Mouse (Mus musculus) kidney, embryonic 15.5 days (tissue): ENCODE results near the gene Camkmt. TPM values are rescaled to one million over a fixed set of nuclear protein-coding genes. Genes with fewer than 3 reads are reported as not detected.

Source experiments
- ATAC-seq: fragments of 200-750 bp; cut with Nextera tagmentation; replicated peaks from 2 replicates; pipeline ENCODE4 v1.8.0; 2017; ENCODE audit warnings: moderate TSS enrichment; ENCODE audit not compliant: low FRiP score
- H3K27ac ChIP-seq: fragments of 300-500 bp; sonication (generic); 2 replicates; pipeline ENCODE4 v1.5.1; 2015; ENCODE audit warnings: mild to moderate bottlenecking, inconsistent platforms
- H3K27me3 ChIP-seq: fragments of 300-500 bp; sonication (generic); 2 replicates; pipeline ENCODE4 v1.6.1; 2015; ENCODE audit warnings: inconsistent platforms
- H3K36me3 ChIP-seq: fragments of 300-500 bp; sonication (generic); 2 replicates; pipeline ENCODE4 v1.6.1; 2015; ENCODE audit warnings: inconsistent platforms
- H3K4me1 ChIP-seq: fragments of 300-500 bp; sonication (generic); 2 replicates; pipeline ENCODE4 v1.6.1; 2015; ENCODE audit warnings: inconsistent platforms
- H3K4me2 ChIP-seq: fragments of 300-500 bp; sonication (generic); 2 replicates; pipeline ENCODE4 v1.6.1; 2015; ENCODE audit warnings: moderate library complexity, mild to moderate bottlenecking, inconsistent platforms
- H3K4me3 ChIP-seq: fragments of 300-500 bp; sonication (generic); replicated peaks from 2 replicates; pipeline ENCODE4 v1.5.1; 2015; ENCODE audit warnings: mild to moderate bottlenecking, inconsistent platforms
- H3K9ac ChIP-seq: fragments of 300-500 bp; sonication (generic); 2 replicates; pipeline ENCODE4 v1.6.1; 2015; ENCODE audit warnings: mild to moderate bottlenecking, inconsistent platforms
- H3K9me3 ChIP-seq: fragments of 300-500 bp; sonication (generic); replicated peaks from 2 replicates; pipeline ENCODE4 v1.6.1; 2016; ENCODE audit warnings: inconsistent platforms
- WGBS: fragments of 180-500 bp; shearing (Covaris S2); methylation state at CpG from one replicate; pipeline ENCODE4 v1.1.7; 2015; ENCODE audit warnings: mixed read lengths; 5-methylcytosine and 5-hydroxymethylcytosine counted together
- polyA plus RNA-seq: library from polyadenylated mRNA; unstranded; fragments of >200 nt; fragmentation: Nextera tagmentation; extraction: Ambion mirVana; gene quantifications from 2 replicates; pipeline ENCODE4 v1.2.1, GENCODE M21; 2015

The Camkmt gene
- polyA plus RNA-seq, 1 experiment from 2014 or later, result 13.8 TPM

GRCm38 (mm10) chr17:85071088-85071775 is 19.1 kb upstream of the Camkmt start:
- ATAC-seq, result no peak
- no peaks in the 10 kb centered on the region; the same call in 1 of the 2 replicates for H3K4me1 ChIP-seq
- no peaks in the 10 kb centered on the region for H3K9me3 ChIP-seq
- H3K36me3 ChIP-seq, result peaks cover 72% of the 10 kb centered on the region
- H3K27ac ChIP-seq, result no peak overlapping the region
- no peak overlapping the region for H3K4me3 ChIP-seq
- H3K4me2 ChIP-seq, result no peak overlapping the region
- H3K9ac ChIP-seq, result no peak overlapping the region
- no peaks in the 10 kb centered on the region for H3K27me3 ChIP-seq
- 89% methylated on average over 8 of the region's 8 CpGs for WGBS

GRCm38 (mm10) chr17:85072383-85072782 is 18.0 kb upstream of the Camkmt start:
- 59% methylated on average over 11 of the region's 11 CpGs for WGBS
- H3K4me3 ChIP-seq, result no peak overlapping the region
- peak overlapping the region; percentile 30; the same call in 1 of the 2 replicates for H3K27ac ChIP-seq
- no peaks in the 10 kb centered on the region for H3K9me3 ChIP-seq
- no peaks in the 10 kb centered on the region; the same call in 1 of the 2 replicates for H3K4me1 ChIP-seq
- no peak overlapping the region for H3K9ac ChIP-seq
- no peak for ATAC-seq
- H3K4me2 ChIP-seq, result no peak overlapping the region
- peaks cover 73% of the 10 kb centered on the region for H3K36me3 ChIP-seq
- H3K27me3 ChIP-seq, result no peaks in the 10 kb centered on the region

- Histone ChIP-seq H3K36me3 (peaks cover 72% of the 10 kb centered on the region), H3K9ac (no peak overlapping the region), H3K9me3 (no peaks in the 10 kb centered on the region), H3K27ac (no peak overlapping the region), H3K4me1 (no peaks in the 10 kb centered on the region; the same call in 1 of the 2 replicates), H3K27me3 (no peaks in the 10 kb centered on the region), H3K4me2 (no peak overlapping the region), H3K4me3 (no peak overlapping the region)
- WGBS, result 70% methylated on average over 7 of the region's 7 CpGs
- ATAC-seq, result no peak
These were observed 17.1 kb upstream of the Camkmt start for GRCm38 (mm10) chr17:85073214-85073613.

GRCm38 (mm10) chr17:85074083-85074482 is 16.3 kb upstream of the Camkmt start:
- peaks cover 73% of the 10 kb centered on the region for H3K36me3 ChIP-seq
- no peak overlapping the region for H3K4me3 ChIP-seq
- no peaks in the 10 kb centered on the region for H3K27me3 ChIP-seq
- no peak overlapping the region for H3K27ac ChIP-seq
- ATAC-seq, result no peak
- no peak overlapping the region for H3K9ac ChIP-seq
- no peaks in the 10 kb centered on the region; the same call in 1 of the 2 replicates for H3K4me1 ChIP-seq
- WGBS, result 95% methylated on average over 4 of the region's 4 CpGs
- H3K4me2 ChIP-seq, result no peak overlapping the region
- no peaks in the 10 kb centered on the region for H3K9me3 ChIP-seq

- H3K9ac ChIP-seq, result no peak overlapping the region
- no peak overlapping the region for H3K4me2 ChIP-seq
- no peak overlapping the region for H3K27ac ChIP-seq
- H3K27me3 ChIP-seq, result no peaks in the 10 kb centered on the region
- H3K36me3 ChIP-seq, result peaks cover 67% of the 10 kb centered on the region
- no peaks in the 10 kb centered on the region for H3K9me3 ChIP-seq
- ATAC-seq, result no peak
- H3K4me3 ChIP-seq, result no peak overlapping the region
- 95% methylated on average over 3 of the region's 3 CpGs for WGBS
- no peaks in the 10 kb centered on the region for H3K4me1 ChIP-seq
These were observed 11.1 kb upstream of the Camkmt start for GRCm38 (mm10) chr17:85079276-85079675.

- Histone ChIP-seq H3K4me1 (no peaks in the 10 kb centered on the region), H3K27ac (no peak overlapping the region), H3K9ac (no peak overlapping the region), H3K9me3 (no peaks in the 10 kb centered on the region), H3K36me3 (peaks cover 54% of the 10 kb centered on the region), H3K27me3 (no peaks in the 10 kb centered on the region), H3K4me3 (no peak overlapping the region), H3K4me2 (no peak overlapping the region)
- WGBS, result 95% methylated on average over 11 of the region's 11 CpGs
- ATAC-seq, result no peak
These were observed 9.6 kb upstream of the Camkmt start for GRCm38 (mm10) chr17:85080781-85081180.

GRCm38 (mm10) chr17:85085335-85085734 is 5.0 kb upstream of the Camkmt start:
- Histone ChIP-seq H3K9me3 (no peaks in the 10 kb centered on the region), H3K4me3 (no peak overlapping the region), H3K36me3 (peaks cover 21% of the 10 kb centered on the region), H3K9ac (no peak overlapping the region), H3K27ac (no peak overlapping the region), H3K27me3 (no peaks in the 10 kb centered on the region), H3K4me1 (peaks cover 10% of the 10 kb centered on the region), H3K4me2 (no peak overlapping the region)
- no peak for ATAC-seq
- 86% methylated on average over 2 of the region's 2 CpGs for WGBS

GRCm38 (mm10) chr17:85086501-85086900 is 3.9 kb upstream of the Camkmt start:
- Histone ChIP-seq H3K4me1 (peaks cover 13% of the 10 kb centered on the region), H3K9ac (no peak overlapping the region), H3K27ac (no peak overlapping the region), H3K4me2 (no peak overlapping the region), H3K9me3 (no peaks in the 10 kb centered on the region), H3K36me3 (peaks cover 11% of the 10 kb centered on the region), H3K4me3 (no peak overlapping the region), H3K27me3 (no peaks in the 10 kb centered on the region)
- whole genome bisulfite sequencing, result 82% methylated on average over 1 of the region's 1 CpGs
- no peak for ATAC-seq

- 92% methylated on average over 5 of the region's 5 CpGs for WGBS
- Histone ChIP-seq H3K4me2 (no peak overlapping the region), H3K9ac (no peak overlapping the region), H3K4me3 (no peak overlapping the region), H3K4me1 (peaks cover 15% of the 10 kb centered on the region), H3K27me3 (no peaks in the 10 kb centered on the region), H3K9me3 (no peaks in the 10 kb centered on the region), H3K36me3 (peaks cover 5% of the 10 kb centered on the region), H3K27ac (no peak overlapping the region)
- ATAC-seq, result no peak
These were observed 2.8 kb upstream of the Camkmt start for GRCm38 (mm10) chr17:85087591-85087990.

- WGBS, result 92% methylated on average over 11 of the region's 11 CpGs
- H3K9ac ChIP-seq, result no peak overlapping the region
- H3K4me1 ChIP-seq, result peaks cover 15% of the 10 kb centered on the region
- no peaks in the 10 kb centered on the region for H3K9me3 ChIP-seq
- H3K4me2 ChIP-seq, result no peak overlapping the region
- no peak for ATAC-seq
- no peak overlapping the region for H3K4me3 ChIP-seq
- H3K36me3 ChIP-seq, result no peaks in the 10 kb centered on the region
- no peaks in the 10 kb centered on the region for H3K27me3 ChIP-seq
- no peak overlapping the region for H3K27ac ChIP-seq
These were observed 2.0 kb upstream of the Camkmt start for GRCm38 (mm10) chr17:85088401-85088800.

- H3K27ac ChIP-seq, result no peak overlapping the region
These were observed 1.3 kb upstream of the Camkmt start for GRCm38 (mm10) chr17:85089011-85089410.

GRCm38 (mm10) chr17:85089621-85090020 is 731 bp upstream of the Camkmt start:
- ATAC-seq, result 0 out of 2 replicates have a peak, but pooled peaks have one; percentile 1
- Histone ChIP-seq H3K9ac (peak overlapping the region; percentile 70), H3K4me2 (peak overlapping the region; percentile 86), H3K4me1 (peaks cover 15% of the 10 kb centered on the region), H3K9me3 (no peaks in the 10 kb centered on the region), H3K27ac (peak overlapping the region; percentile 86), H3K4me3 (peak overlapping the region; percentile 70), H3K36me3 (no peaks in the 10 kb centered on the region), H3K27me3 (no peaks in the 10 kb centered on the region)
- WGBS, result under 1% methylated on average over 16 of the region's 16 CpGs

More at GRCm38 (mm10) chr17:85089011-85089410, 1.3 kb upstream of the Camkmt start:
- no peaks in the 10 kb centered on the region for H3K9me3 ChIP-seq
- H3K4me1 ChIP-seq, result peaks cover 15% of the 10 kb centered on the region
- H3K9ac ChIP-seq, result 0 out of 2 replicates have a peak overlapping the region, but pooled peaks have one; percentile 70
- peak overlapping the region; percentile 86 for H3K4me2 ChIP-seq
- WGBS, result 41% methylated on average over 6 of the region's 6 CpGs
- H3K36me3 ChIP-seq, result no peaks in the 10 kb centered on the region
- no peaks in the 10 kb centered on the region for H3K27me3 ChIP-seq
- H3K4me3 ChIP-seq, result peak overlapping the region; percentile 70
- ATAC-seq, result no peak
